Comparison of ENCODE assay signal across 16 mouse cellular contexts in the genomic region with DNA sequence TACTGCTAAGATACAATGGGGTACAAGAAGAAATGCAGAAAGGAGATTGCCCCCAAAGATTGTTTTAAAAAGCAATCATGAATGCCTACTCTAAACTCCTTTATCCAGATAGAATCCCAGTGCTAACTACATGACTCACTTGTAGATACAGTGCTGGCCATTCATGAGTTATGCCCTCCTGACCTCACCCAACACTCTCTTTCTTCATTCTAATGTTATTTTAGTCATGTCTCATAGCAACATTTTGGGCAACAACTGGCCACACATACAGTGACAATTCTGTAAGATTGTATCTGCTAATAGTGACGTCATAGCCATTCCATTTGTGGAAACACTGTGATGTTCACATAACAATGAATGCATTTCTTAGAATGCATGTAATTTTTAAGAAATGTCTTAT. TPM values are rescaled to one million over a fixed set of nuclear protein-coding genes. Genes with fewer than 3 reads are reported as not detected.
DNase-seq lines count a peak whose midpoint lies in the region; ATAC-seq lines count a peak whose summit lies in the region.
"Had no signal": no experiment of that assay in that cellular context is flagged by ENCODE, and none has a peak within 500 bp of the region (broad histone marks: within the 10 kb centered on the region; RNA-seq: fewer than 3 reads in every experiment).

No protein-coding gene starts in this region.

- peak; percentile 24 for DNase-seq in CD4-positive, CD25-positive, alpha-beta regulatory T cell, adult 2 months (ENCODE audit: low read depth, low spot score)
- peak; percentile 46 for DNase-seq in Muller cell, postnatal 12 days (ENCODE audit: inconsistent ontology term)
- no peak for DNase-seq in right cerebral cortex, adult 18-20 months
- no peak for DNase-seq in cerebellum, adult 8-10 months
- DNase-seq: adrenal gland, postnatal 10 days; cerebellum, adult 11-12 months; cerebellum, adult 9-11 months; cerebellum, postnatal 36 days; gastrocnemius, postnatal 14 days had no signal

- ATAC-seq in CD4-positive, CD25-positive, alpha-beta regulatory T cell, adult 4 months, result no peak
- 0 out of 2 replicates have a peak, but pooled peaks have one; percentile 11 for ATAC-seq in megakaryocyte, adult 5-6 weeks (ENCODE audit: poor library complexity, severe bottlenecking)
- ATAC-seq in megakaryocyte-erythroid progenitor cell, adult 5-6 weeks (replicated peaks; ENCODE audit: low FRiP score, low TSS enrichment, poor library complexity, severe bottlenecking), result no peak
- ATAC-seq: forebrain, embryonic 16.5 days; inflammation-experienced regulatory T-cells, adult 6 months had no signal

RNA-seq across cellular contexts. Expression of gene Otogl, which starts 21.6 kb away (rescaled TPM):
- polyA plus RNA-seq in CD4-positive, CD25-positive, alpha-beta regulatory T cell, adult 4 months (2017; shearing (Covaris generic)), result not detected
- not detected in 2 replicates for total RNA-seq in megakaryocyte, adult 5-6 weeks (2015)
- total RNA-seq in megakaryocyte, adult 5-6 weeks (2017), result 0.04 and 0.08 TPM in 2 replicates
- total RNA-seq in megakaryocyte-erythroid progenitor cell, adult 5-6 weeks (2014; fragmentation: Nextera tagmentation), result not detected in 2 replicates
- 0.04 TPM in 1 of 2 replicates, not detected in the other for total RNA-seq in megakaryocyte-erythroid progenitor cell, adult 5-6 weeks (2017)
- polyA plus RNA-seq: forebrain, embryonic 12.5 days; inflammation-experienced regulatory T-cells, adult 6 months; intestine, postnatal 0 days had no signal

Comparison
In these comparisons a context has a peak if more than half of its experiments do, and no peak if none do; other contexts are left out.
1. DNase-seq: peak in CD4-positive, CD25-positive, alpha-beta regulatory T cell, adult 2 months (single experiment) and Muller cell, postnatal 12 days (single experiment); none in right cerebral cortex, adult 18-20 months (single experiment) and cerebellum, adult 8-10 months (single experiment).